Mouse (Mus musculus) midbrain, embryonic 14.5 days (tissue): Measurements from ENCODE around the gene Gm13757. TPM values are rescaled to one million over a fixed set of nuclear protein-coding genes. Genes with fewer than 3 reads are reported as not detected.
"Not testable (repeated sequence)": the region's sequence is repeated elsewhere in the genome, so short reads cannot be mapped to it uniquely, and the experiment has no call there.

ENCODE experiments used
- ATAC-seq: fragments of 200-750 bp; cut with Nextera tagmentation; 2 replicates; pipeline ENCODE4 v1.8.0; 2017; ENCODE audit warnings: moderate number of reproducible peaks, moderate library complexity; ENCODE audit not compliant: low FRiP score, low TSS enrichment
- DNase-seq: peaks from one replicate; pipeline ENCODE4 v3.0.0-alpha.2; 2015
- H3K27ac ChIP-seq: fragments of 300-500 bp; sonication (generic); replicated peaks from 2 replicates; pipeline ENCODE4 v1.5.1; 2014; ENCODE audit warnings: mild to moderate bottlenecking, low read depth, low read length, moderate library complexity
- H3K27me3 ChIP-seq: fragments of 300-500 bp; sonication (generic); 2 replicates; pipeline ENCODE4 v1.6.1; 2014; ENCODE audit warnings: low read length, control low read depth, mixed read lengths; ENCODE audit not compliant: control insufficient read depth, insufficient read depth
- H3K36me3 ChIP-seq: fragments of 300-500 bp; sonication (generic); 2 replicates; pipeline ENCODE4 v1.6.1; 2014; ENCODE audit warnings: low read length, control low read depth; ENCODE audit not compliant: control insufficient read depth, insufficient read depth
- H3K4me1 ChIP-seq: fragments of 300-500 bp; sonication (generic); 2 replicates; pipeline ENCODE4 v1.6.1; 2014; ENCODE audit warnings: mild to moderate bottlenecking, antibody characterized with exemption, low read length, control low read depth; ENCODE audit not compliant: control insufficient read depth, insufficient read depth
- H3K4me2 ChIP-seq: fragments of 300-500 bp; sonication (generic); 2 replicates; pipeline ENCODE4 v1.6.1; 2014; ENCODE audit warnings: mild to moderate bottlenecking, low read length, moderate library complexity
- H3K4me3 ChIP-seq: fragments of 300-500 bp; sonication (generic); replicated peaks from 2 replicates; pipeline ENCODE4 v1.5.1; 2014; ENCODE audit warnings: low read depth, low read length
- H3K9ac ChIP-seq: fragments of 300-500 bp; sonication (generic); replicated peaks from 2 replicates; pipeline ENCODE4 v1.6.1; 2014; ENCODE audit warnings: mild to moderate bottlenecking, low read length, moderate library complexity
- H3K9me3 ChIP-seq: fragments of 300-500 bp; sonication (generic); 2 replicates; pipeline ENCODE4 v1.6.1; 2016; ENCODE audit warnings: low read length, control low read depth, mixed read lengths; ENCODE audit not compliant: control insufficient read depth
- WGBS: fragments of 180-500 bp; shearing (Covaris S2); extraction: QIAGEN DNeasy Blood & Tissue Kit; methylation state at CpG from one replicate; pipeline ENCODE4 v1.1.7; 2014; 5-methylcytosine and 5-hydroxymethylcytosine counted together
- polyA plus RNA-seq: library from polyadenylated mRNA; unstranded; fragments of >200 nt; fragmentation: Nextera tagmentation; extraction: Ambion mirVana; gene quantifications from 2 replicates; pipeline ENCODE4 v1.2.1, GENCODE M21; 2014

Gene Gm13757
- polyA plus RNA-seq = not detected in 2 replicates

- no peak within 1 kb of the TSS for H3K9ac ChIP-seq
- no peak within 1 kb of the TSS for H3K4me3 ChIP-seq
- ATAC-seq (no peak), DNase-seq (no peak)
- H3K36me3 ChIP-seq = no peaks in the 10 kb centered on the region
- H3K27ac ChIP-seq = no peak within 1 kb of the TSS
- 97% methylated on average over 1 of the region's 1 CpGs for WGBS
- no peaks in the 10 kb centered on the region for H3K27me3 ChIP-seq
- no peak within 1 kb of the TSS for H3K4me2 ChIP-seq
- no peaks in the 10 kb centered on the region for H3K9me3 ChIP-seq
- no peaks in the 10 kb centered on the region for H3K4me1 ChIP-seq
Measured at GRCm38 (mm10) chr2:88449031-88449430, at the start of gene Gm13757. TSS of gene Gm13757 (minus strand) at chr2:88449131.

DNA sequence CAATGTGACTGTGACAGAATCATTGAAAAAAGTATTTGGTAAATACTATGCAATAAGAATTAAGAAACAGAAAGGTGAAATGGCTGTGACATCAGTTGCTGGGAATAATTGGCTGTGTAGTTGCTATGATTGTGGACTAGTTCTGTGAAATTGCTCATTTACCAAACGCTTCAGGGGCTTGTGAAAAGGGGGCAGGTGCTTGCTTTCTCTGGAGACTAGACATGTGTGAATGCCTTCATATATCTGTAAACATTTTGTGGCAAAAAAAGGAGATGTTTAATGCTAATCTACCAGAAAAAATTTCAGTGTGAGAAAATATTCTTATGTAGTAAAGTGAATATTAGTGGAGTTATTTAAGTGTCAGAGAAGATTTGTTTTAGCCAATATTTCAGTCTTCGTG, 44.1 kb upstream of the Gm13757 start, which contains the start of gene Olfr1185-ps1:
Gene Olfr1185-ps1, plus strand, starts transcription at position 301 of the 400 bp plus-strand sequence.
- Histone ChIP-seq H3K4me3 (no peak within 1 kb of the TSS), H3K9ac (no peak within 1 kb of the TSS), H3K4me1 (no peaks in the 10 kb centered on the region), H3K27me3 (no peaks in the 10 kb centered on the region), H3K4me2 (no peak within 1 kb of the TSS), H3K27ac (no peak within 1 kb of the TSS), H3K36me3 (no peaks in the 10 kb centered on the region), H3K9me3 (no peaks in the 10 kb centered on the region)
- ATAC-seq (no peak), DNase-seq (no peak)
- 69% methylated on average over 2 of the region's 2 CpGs for WGBS

DNA sequence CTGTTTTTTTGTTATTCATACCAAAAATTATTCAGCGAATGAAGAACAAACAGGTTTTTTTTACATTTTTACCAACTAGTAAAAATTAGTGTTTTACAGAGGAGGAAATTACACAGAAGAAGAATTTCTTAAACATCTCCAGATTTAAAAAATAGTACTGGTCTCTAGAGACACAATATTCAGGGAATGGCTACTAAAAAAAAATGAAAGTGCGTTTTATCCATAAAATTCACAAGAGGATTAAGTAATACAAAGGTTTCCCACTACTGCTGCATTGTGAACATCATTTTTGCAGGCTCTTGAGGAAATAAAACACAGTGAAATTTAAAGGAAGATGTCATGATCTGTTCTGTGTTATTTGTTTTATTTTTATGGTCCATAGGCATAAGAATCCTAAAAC, 34.4 kb upstream of the Gm13757 start, which contains the start of gene Olfr1184:
Gene Olfr1184, plus strand, starts transcription at position 301 of the 400 bp plus-strand sequence.
- 91% methylated on average over 2 of the region's 2 CpGs for WGBS
- ATAC-seq = no peak
- Histone ChIP-seq H3K27me3 (no peaks in the 10 kb centered on the region), H3K9ac (no peak within 1 kb of the TSS), H3K9me3 (no peaks in the 10 kb centered on the region), H3K4me3 (no peak within 1 kb of the TSS), H3K36me3 (no peaks in the 10 kb centered on the region), H3K4me2 (no peak within 1 kb of the TSS), H3K4me1 (no peaks in the 10 kb centered on the region), H3K27ac (no peak within 1 kb of the TSS)
- no peak for DNase-seq

DNA sequence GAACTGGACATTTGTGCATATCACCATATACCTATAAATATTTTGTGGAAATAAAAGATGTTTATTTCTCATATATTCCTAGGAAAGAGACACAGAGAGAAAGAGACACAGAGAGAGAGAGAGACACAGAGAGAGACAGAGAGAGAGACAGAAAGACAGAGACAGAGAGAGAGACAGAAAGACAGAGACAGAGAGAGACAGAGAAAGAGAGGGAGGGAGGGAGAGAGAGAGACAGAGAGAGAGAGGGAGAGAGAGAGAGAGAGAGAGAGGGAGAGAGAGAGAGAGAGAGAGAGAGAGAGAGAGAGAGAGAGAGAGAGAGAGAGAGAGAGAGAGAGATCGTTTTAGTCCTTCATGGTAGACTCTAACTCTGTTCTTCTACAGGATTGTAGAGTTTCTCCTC, 5.6 kb upstream of the Gm13757 start, which contains the start of gene Olfr1183:
Gene Olfr1183, plus strand, starts transcription at position 301 of the 400 bp plus-strand sequence.
- not testable (repeated sequence) for H3K9me3 ChIP-seq, DNase-seq, H3K4me2 ChIP-seq, H3K4me3 ChIP-seq, ATAC-seq, H3K9ac ChIP-seq, H3K36me3 ChIP-seq, H3K27ac ChIP-seq, H3K4me1 ChIP-seq, H3K27me3 ChIP-seq
- WGBS = 95% methylated on average over 1 of the region's 1 CpGs

- Histone ChIP-seq H3K27ac (no peak within 1 kb of the TSS), H3K9me3 (no peaks in the 10 kb centered on the region), H3K4me1 (no peaks in the 10 kb centered on the region), H3K27me3 (no peaks in the 10 kb centered on the region), H3K9ac (no peak within 1 kb of the TSS), H3K4me3 (no peak within 1 kb of the TSS), H3K4me2 (no peak within 1 kb of the TSS), H3K36me3 (no peaks in the 10 kb centered on the region)
- no peak for DNase-seq
- 98% methylated on average over 1 of the region's 1 CpGs for WGBS
- ATAC-seq = no peak
Measured at GRCm38 (mm10) chr2:88426071-88426470, 22.9 kb downstream of the Gm13757 start, which contains the start of gene Olfr1181. TSS of gene Olfr1181 (minus strand) at chr2:88426171.

DNA sequence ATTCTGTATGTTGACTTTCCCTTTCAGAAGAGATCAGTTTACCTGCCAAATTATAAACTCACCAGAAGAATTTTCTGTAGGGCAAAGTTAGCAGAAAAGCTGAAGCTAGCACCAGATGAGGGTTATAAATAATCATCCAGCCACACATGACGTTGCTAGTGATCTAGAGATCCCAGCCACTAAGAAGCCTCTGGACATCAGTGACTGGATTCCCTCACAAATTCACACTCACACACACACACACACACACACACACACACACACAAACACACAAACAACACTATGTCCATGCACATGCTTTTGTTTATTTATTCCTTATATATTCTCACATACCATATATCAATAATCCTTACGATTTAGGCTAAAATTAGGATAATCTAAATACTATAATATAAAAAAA, 29.9 kb downstream of the Gm13757 start, which contains the start of gene Olfr1180:
Gene Olfr1180, minus strand, starts transcription at position 101 of the 400 bp plus-strand sequence.
- no peak within 1 kb of the TSS for H3K4me3 ChIP-seq
- H3K27me3 ChIP-seq = no peaks in the 10 kb centered on the region
- no peaks in the 10 kb centered on the region for H3K36me3 ChIP-seq
- no peak within 1 kb of the TSS for H3K27ac ChIP-seq
- DNase-seq (no peak), ATAC-seq (no peak)
- no peaks in the 10 kb centered on the region for H3K9me3 ChIP-seq
- H3K4me2 ChIP-seq = no peak within 1 kb of the TSS
- WGBS = 81% methylated on average over 2 of the region's 2 CpGs
- no peak within 1 kb of the TSS for H3K9ac ChIP-seq
- no peaks in the 10 kb centered on the region for H3K4me1 ChIP-seq

- H3K27ac ChIP-seq = no peak within 1 kb of the TSS
- no peak for DNase-seq
- H3K36me3 ChIP-seq = no peaks in the 10 kb centered on the region
- 90% methylated on average over 3 of the region's 3 CpGs for WGBS
- H3K27me3 ChIP-seq = no peaks in the 10 kb centered on the region
- no peaks in the 10 kb centered on the region for H3K9me3 ChIP-seq
- no peak within 1 kb of the TSS for H3K4me2 ChIP-seq
- no peak within 1 kb of the TSS for H3K4me3 ChIP-seq
- H3K4me1 ChIP-seq = no peaks in the 10 kb centered on the region
- no peak for ATAC-seq
- no peak within 1 kb of the TSS for H3K9ac ChIP-seq
Measured at GRCm38 (mm10) chr2:88406353-88406752, 42.6 kb downstream of the Gm13757 start, which contains the start of gene Olfr1179. TSS of gene Olfr1179 (minus strand) at chr2:88406453.

Other genes with a start within 250 kb of the Gm13757 start
- gene Olfr1170, start 220.8 kb downstream of the Gm13757 start, polyA plus RNA-seq = not detected in 2 replicates
- gene Olfr1173, start 169.3 kb downstream of the Gm13757 start, polyA plus RNA-seq = not detected in 2 replicates
- not detected in 2 replicates for gene Olfr1174-ps, start 134.0 kb downstream of the Gm13757 start, polyA plus RNA-seq
- gene Olfr1175-ps, start 121.9 kb downstream of the Gm13757 start, polyA plus RNA-seq = not detected in 2 replicates
- not detected in 2 replicates for gene Olfr1176, start 112.4 kb downstream of the Gm13757 start, polyA plus RNA-seq
- not detected in 2 replicates for gene Olfr1177-ps, start 102.6 kb downstream of the Gm13757 start, polyA plus RNA-seq
- not detected in 2 replicates for gene Olfr1178, start 62.1 kb downstream of the Gm13757 start, polyA plus RNA-seq
- gene Olfr1179, start 42.7 kb downstream of the Gm13757 start, polyA plus RNA-seq = not detected in 2 replicates
- gene Olfr1180, start 30.0 kb downstream of the Gm13757 start, polyA plus RNA-seq = not detected in 2 replicates
- gene Olfr1181, start 23.0 kb downstream of the Gm13757 start, polyA plus RNA-seq = not detected in 2 replicates
- gene Olfr1183, start 5.7 kb upstream of the Gm13757 start, polyA plus RNA-seq = not detected in 2 replicates
- not detected in 2 replicates for gene Olfr1184, start 34.5 kb upstream of the Gm13757 start, polyA plus RNA-seq
- gene Olfr1185-ps1, start 44.2 kb upstream of the Gm13757 start, polyA plus RNA-seq = not detected in 2 replicates
- gene Olfr1186, start 69.4 kb upstream of the Gm13757 start, polyA plus RNA-seq = not detected in 2 replicates
- gene Olfr1188, start 107.8 kb upstream of the Gm13757 start, polyA plus RNA-seq = not detected in 2 replicates
- gene Olfr1189, start 137.3 kb upstream of the Gm13757 start, polyA plus RNA-seq = not detected in 2 replicates
- not detected in 2 replicates for gene Olfr1191-ps1, start 191.4 kb upstream of the Gm13757 start, polyA plus RNA-seq
- gene Olfr1192-ps1, start 199.4 kb upstream of the Gm13757 start, polyA plus RNA-seq = not detected in 2 replicates
- gene Olfr1193, start 226.5 kb upstream of the Gm13757 start, polyA plus RNA-seq = not detected in 2 replicates
- gene Olfr1195, start 240.1 kb upstream of the Gm13757 start, polyA plus RNA-seq = not detected in 2 replicates